24 mouse cellular contexts compared by ENCODE assay signal in genomic region chr2:178843458-178843857, GRCm38 (mm10).
"Had no signal": no experiment of that assay in that cellular context is flagged by ENCODE, and none has a peak within 500 bp of the region (broad histone marks: within the 10 kb centered on the region; RNA-seq: fewer than 3 reads in every experiment).

No protein-coding gene starts in this region.

- H3K27ac ChIP-seq: embryonic facial prominence, embryonic 10.5 days; embryonic facial prominence, embryonic 12.5 days; embryonic facial prominence, embryonic 13.5 days; embryonic facial prominence, embryonic 15.5 days; forebrain, embryonic 12.5 days; gastrocnemius, adult 2 months; heart, adult 2 months had no signal

- ATAC-seq: forebrain, embryonic 13.5 days had no signal

- H3K4me3 ChIP-seq: embryonic facial prominence, embryonic 10.5 days; embryonic facial prominence, embryonic 12.5 days; embryonic facial prominence, embryonic 13.5 days; embryonic facial prominence, embryonic 15.5 days; erythroblast, embryonic 14.5 days; forebrain, embryonic 12.5 days; forebrain, embryonic 13.5 days; gastrocnemius, adult 2 months; heart, adult 2 months had no signal

- H3K9me3 ChIP-seq: embryonic facial prominence, embryonic 10.5 days; embryonic facial prominence, embryonic 12.5 days; embryonic facial prominence, embryonic 13.5 days; embryonic facial prominence, embryonic 15.5 days; forebrain, embryonic 12.5 days; forebrain, embryonic 13.5 days had no signal

- H3K9ac ChIP-seq: embryonic facial prominence, embryonic 12.5 days; embryonic facial prominence, embryonic 13.5 days; embryonic facial prominence, embryonic 15.5 days; forebrain, embryonic 12.5 days; forebrain, embryonic 13.5 days; forebrain, postnatal 0 days had no signal

- H3K36me3 ChIP-seq: embryonic facial prominence, embryonic 10.5 days; embryonic facial prominence, embryonic 12.5 days; embryonic facial prominence, embryonic 13.5 days; embryonic facial prominence, embryonic 15.5 days; forebrain, embryonic 12.5 days had no signal

- DNase-seq: cerebellum, adult 2 months; cerebellum, adult 8-10 months; cerebellum, adult 9-10 months; cerebellum, adult 9-11 months; cerebellum, postnatal 10 days; cerebellum, postnatal 14 days; cerebellum, postnatal 25 days; cerebellum, postnatal 36 days; embryo, embryonic 11 days; forebrain, postnatal 0 days; gastrocnemius, adult 2 months; gastrocnemius, postnatal 10 days; gastrocnemius, postnatal 14 days; gastrocnemius, postnatal 25 days; gastrocnemius, postnatal 36 days; heart, adult 18-20 months; heart, adult 2 months had no signal

- H3K4me2 ChIP-seq: embryonic facial prominence, embryonic 12.5 days; embryonic facial prominence, embryonic 13.5 days; embryonic facial prominence, embryonic 15.5 days; forebrain, embryonic 12.5 days; forebrain, embryonic 13.5 days had no signal

- H3K4me1 ChIP-seq: embryonic facial prominence, embryonic 15.5 days had no signal

- H3K27me3 ChIP-seq: embryonic facial prominence, embryonic 12.5 days; embryonic facial prominence, embryonic 15.5 days; forebrain, embryonic 12.5 days; forebrain, embryonic 13.5 days had no signal
